Mouse (Mus musculus): Measurements from ENCODE around the gene Ndufb4.

GRCm38 (mm10) chr16:37647067-37647466, 7.2 kb downstream of the Ndufb4 start:
- TF ChIP-seq POLR2A (IDR thresholded peaks at IDR 0.05; ENCODE audit: low read depth, low read length), result no peak
- no peak for TF ChIP-seq CTCF (IDR thresholded peaks at IDR 0.05; ENCODE audit: extremely low read depth, insufficient read length, insufficient replicate concordance, low read depth, low read length)
